Mouse (Mus musculus): ENCODE data around the gene Hist1h2ae. TPM values are rescaled to one million over a fixed set of nuclear protein-coding genes. Genes with fewer than 3 reads are reported as not detected.
A peak's percentile ranks its signal among the peaks of the same experiment; 100 is the strongest.

The Hist1h2ae gene
- 12.5 and 23.9 TPM in 2 replicates for polyA plus RNA-seq (2011; ENCODE audit: insufficient read depth, insufficient read length, low replicate concordance, missing spikeins)

DNA sequence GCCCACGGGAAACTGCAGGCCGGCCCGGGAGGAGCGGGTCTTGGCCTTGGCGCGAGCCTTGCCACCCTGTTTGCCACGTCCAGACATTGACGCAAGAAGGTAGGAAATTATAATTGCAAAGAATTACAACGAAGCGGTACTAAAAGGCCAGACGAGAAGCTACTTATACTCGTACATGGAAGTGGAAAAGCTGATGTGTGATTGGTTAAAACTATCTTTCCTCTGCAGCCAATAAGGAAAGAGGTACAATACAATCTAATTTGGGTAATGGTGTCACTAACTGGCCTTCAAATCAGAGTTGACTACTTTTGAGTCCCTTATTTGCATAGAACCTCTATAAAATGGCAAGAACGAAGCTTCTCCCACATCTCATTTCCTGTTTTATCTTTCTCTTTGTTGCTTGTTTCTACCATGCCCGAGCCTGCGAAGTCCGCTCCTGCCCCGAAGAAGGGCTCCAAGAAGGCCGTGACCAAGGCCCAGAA, at the start of gene Hist1h2ae, which contains the start of gene Hist1h2bg:
Gene Hist1h2ae (minus strand): TSS at position 199 of the 482 bp plus-strand sequence.
Gene Hist1h2bg (plus strand): TSS at position 375 of the 482 bp plus-strand sequence.
- WGBS = under 1% methylated on average over 18 of the region's 18 CpGs
- TF ChIP-seq CTCF (IDR thresholded peaks at IDR 0.05; ENCODE audit: control insufficient read depth, insufficient read depth, low read length) (no peak), POLR2A (IDR thresholded peaks at IDR 0.05; ENCODE audit: borderline replicate concordance, control insufficient read depth, low read depth, low read length) (peak; percentile 74)
- no peaks in the 10 kb centered on the region; the same call in 1 of the 2 replicates for H3K4me1 ChIP-seq (ENCODE audit: control insufficient read depth, insufficient read depth, low read length)

DNA sequence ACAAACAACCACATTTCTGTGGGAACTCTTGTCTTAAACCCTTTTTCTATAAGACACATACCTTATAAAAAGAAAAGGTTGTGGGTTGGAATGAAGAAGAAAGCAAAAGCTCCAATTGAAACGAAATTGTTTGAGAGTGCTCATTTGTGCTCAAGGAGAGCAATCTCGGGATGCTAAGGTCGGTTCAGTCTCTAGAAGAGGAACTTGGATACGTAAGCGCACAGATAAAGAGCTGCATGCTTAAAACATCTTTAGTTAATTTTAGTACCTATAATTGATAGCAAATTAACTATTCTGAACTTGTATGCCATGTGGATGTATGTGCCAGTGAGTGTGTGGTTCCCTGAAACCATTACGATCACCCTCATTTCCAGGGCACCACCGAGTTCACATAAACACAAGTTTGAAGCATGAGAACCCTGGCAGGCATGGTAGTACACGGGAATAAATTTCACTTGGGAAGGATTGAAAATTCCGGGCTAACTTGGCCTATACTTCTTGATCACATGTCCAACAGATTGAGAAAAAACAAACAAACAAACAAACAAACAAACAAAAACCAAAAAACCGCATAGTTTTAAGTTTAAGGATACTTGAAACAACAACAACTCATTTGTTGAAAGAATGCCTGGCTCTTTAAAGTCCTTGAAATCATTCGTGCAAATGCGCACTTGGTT, 49.2 kb upstream of the Hist1h2ae start:
- H3K4me3 ChIP-seq (replicated peaks; ENCODE audit: control insufficient read depth, low read depth, low read length) = peak overlapping the region; percentile 68
- H3K27ac ChIP-seq (ENCODE audit: control insufficient read depth, insufficient read depth, low read depth, low read length, poor library complexity) = peak overlapping the region; percentile 98
- TF ChIP-seq CTCF (IDR thresholded peaks at IDR 0.05; ENCODE audit: control insufficient read depth, insufficient read depth, low read length) (no peak), POLR2A (IDR thresholded peaks at IDR 0.05; ENCODE audit: borderline replicate concordance, control insufficient read depth, low read depth, low read length) (no peak)
- WGBS = 20% methylated on average over 12 of the region's 12 CpGs
- peaks cover 1% of the 10 kb centered on the region; the same call in 1 of the 2 replicates for H3K4me1 ChIP-seq (ENCODE audit: control insufficient read depth, insufficient read depth, low read length)

More for the DNA sequence above, at the start of gene Hist1h2ae, which contains the start of gene Hist1h2bg:
- Histone ChIP-seq H3K4me3 (replicated peaks; ENCODE audit: control insufficient read depth, low read depth, low read length) (peak within 1 kb of the TSS; percentile 59), H3K27ac (ENCODE audit: control insufficient read depth, insufficient read depth, low read depth, low read length, poor library complexity) (peak within 1 kb of the TSS; percentile 99)

DNA sequence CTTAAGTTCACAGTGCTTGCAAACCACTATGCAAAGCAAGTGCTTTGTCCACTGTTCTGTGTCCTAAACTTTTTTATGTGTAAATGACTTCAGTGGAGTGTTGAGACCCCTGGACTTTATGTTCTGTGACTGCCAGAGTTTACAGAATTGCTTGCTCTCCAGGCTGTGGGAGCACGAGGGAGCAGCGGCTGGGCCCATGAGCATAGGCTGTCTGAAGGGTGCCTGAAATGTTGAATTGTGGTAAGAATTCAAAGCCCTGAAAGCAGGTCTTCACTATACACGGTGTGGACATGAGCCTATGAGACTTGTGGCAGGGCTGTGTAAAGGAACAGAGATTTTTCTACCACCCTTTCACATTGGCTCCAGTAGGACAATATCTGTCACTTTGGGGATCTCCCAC, 40.6 kb upstream of the Hist1h2ae start:
- H3K4me3 ChIP-seq (replicated peaks; ENCODE audit: control insufficient read depth, low read depth, low read length) = no peak overlapping the region
- no peaks in the 10 kb centered on the region; the same call in 1 of the 2 replicates for H3K4me1 ChIP-seq (ENCODE audit: control insufficient read depth, insufficient read depth, low read length)
- TF ChIP-seq CTCF (IDR thresholded peaks at IDR 0.05; ENCODE audit: control insufficient read depth, insufficient read depth, low read length) (no peak), POLR2A (IDR thresholded peaks at IDR 0.05; ENCODE audit: borderline replicate concordance, control insufficient read depth, low read depth, low read length) (no peak)
- WGBS = 92% methylated on average over 3 of the region's 3 CpGs
- H3K27ac ChIP-seq (ENCODE audit: control insufficient read depth, insufficient read depth, low read depth, low read length, poor library complexity) = no peak overlapping the region

DNA sequence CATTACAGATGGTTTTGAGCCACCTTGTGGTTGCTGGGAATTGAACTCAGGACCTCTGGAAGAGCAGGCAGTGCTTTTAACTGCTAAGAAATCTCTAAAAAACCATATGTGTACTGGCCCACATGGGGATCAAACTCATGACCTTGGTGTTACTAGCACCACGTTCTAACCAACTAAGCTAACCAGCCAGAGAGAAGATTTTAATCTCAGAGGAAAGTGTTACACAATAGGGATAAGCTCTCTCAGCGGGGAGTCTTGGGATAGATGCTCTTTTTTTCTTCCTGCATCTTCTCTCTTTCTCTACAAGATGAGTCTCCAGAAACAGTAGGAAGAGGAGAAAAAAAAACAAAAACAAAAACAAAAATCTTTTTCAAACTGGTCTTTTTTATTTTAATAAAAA, 39.4 kb upstream of the Hist1h2ae start:
- no peak overlapping the region for H3K27ac ChIP-seq (ENCODE audit: control insufficient read depth, insufficient read depth, low read depth, low read length, poor library complexity)
- H3K4me1 ChIP-seq (ENCODE audit: control insufficient read depth, insufficient read depth, low read length) = no peaks in the 10 kb centered on the region; the same call in 1 of the 2 replicates
- WGBS = 48% methylated on average over 2 of the region's 2 CpGs
- H3K4me3 ChIP-seq (replicated peaks; ENCODE audit: control insufficient read depth, low read depth, low read length) = no peak overlapping the region
- TF ChIP-seq POLR2A (IDR thresholded peaks at IDR 0.05; ENCODE audit: borderline replicate concordance, control insufficient read depth, low read depth, low read length) (no peak), CTCF (IDR thresholded peaks at IDR 0.05; ENCODE audit: control insufficient read depth, insufficient read depth, low read length) (no peak)

DNA sequence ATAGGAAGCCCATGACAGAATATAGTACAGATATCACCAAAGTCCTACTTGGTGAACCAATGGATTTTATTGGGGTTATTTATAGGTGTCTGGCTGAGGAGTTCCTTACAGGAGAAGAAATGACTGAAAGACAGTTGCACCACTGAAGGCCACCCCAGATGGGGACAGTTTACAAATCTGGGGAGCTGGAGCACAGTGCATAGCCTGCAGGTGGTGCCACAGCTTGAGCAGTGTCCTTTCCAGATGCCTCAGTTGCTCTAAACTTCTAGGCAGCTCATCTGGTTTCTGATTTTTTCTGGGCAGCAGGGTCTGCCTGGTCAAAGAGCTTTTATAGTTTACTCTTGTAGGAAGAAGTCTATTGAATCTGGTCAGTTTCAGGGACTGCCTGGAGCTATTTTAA, 38.8 kb upstream of the Hist1h2ae start:
- no peaks in the 10 kb centered on the region; the same call in 1 of the 2 replicates for H3K4me1 ChIP-seq (ENCODE audit: control insufficient read depth, insufficient read depth, low read length)
- no peak for TF ChIP-seq CTCF (IDR thresholded peaks at IDR 0.05; ENCODE audit: control insufficient read depth, insufficient read depth, low read length)
- peak overlapping the region; percentile 51; the same call in 1 of the 2 replicates for H3K27ac ChIP-seq (ENCODE audit: control insufficient read depth, insufficient read depth, low read depth, low read length, poor library complexity)
- no peak overlapping the region for H3K4me3 ChIP-seq (replicated peaks; ENCODE audit: control insufficient read depth, low read depth, low read length)

DNA sequence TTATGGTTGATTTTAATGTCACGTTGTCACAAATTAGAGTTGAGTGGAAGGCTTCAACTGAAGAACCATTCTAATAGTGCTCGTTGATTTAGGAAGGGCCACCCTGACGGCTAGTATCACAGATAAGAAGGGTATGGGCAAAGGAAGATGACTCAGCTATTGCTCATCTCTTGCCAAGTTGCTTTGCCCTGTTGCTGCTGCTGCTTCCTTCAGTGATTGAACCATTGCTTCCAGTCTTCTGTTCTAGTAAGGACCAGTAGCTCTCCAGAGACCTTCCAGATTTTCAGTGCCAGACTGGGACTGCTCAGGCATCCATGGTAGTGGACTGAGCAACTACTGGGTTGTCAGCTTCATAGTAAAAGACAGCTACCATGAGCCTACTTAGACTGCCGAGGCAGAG, 38.2 kb upstream of the Hist1h2ae start:
- Histone ChIP-seq H3K4me1 (ENCODE audit: control insufficient read depth, insufficient read depth, low read length) (no peaks in the 10 kb centered on the region; the same call in 1 of the 2 replicates), H3K27ac (ENCODE audit: control insufficient read depth, insufficient read depth, low read depth, low read length, poor library complexity) (no peak overlapping the region), H3K4me3 (replicated peaks; ENCODE audit: control insufficient read depth, low read depth, low read length) (no peak overlapping the region)
- WGBS = 38% methylated on average over 4 of the region's 4 CpGs
- TF ChIP-seq CTCF (IDR thresholded peaks at IDR 0.05; ENCODE audit: control insufficient read depth, insufficient read depth, low read length) = no peak
- TF ChIP-seq POLR2A (IDR thresholded peaks at IDR 0.05; ENCODE audit: borderline replicate concordance, control insufficient read depth, low read depth, low read length) = no peak

DNA sequence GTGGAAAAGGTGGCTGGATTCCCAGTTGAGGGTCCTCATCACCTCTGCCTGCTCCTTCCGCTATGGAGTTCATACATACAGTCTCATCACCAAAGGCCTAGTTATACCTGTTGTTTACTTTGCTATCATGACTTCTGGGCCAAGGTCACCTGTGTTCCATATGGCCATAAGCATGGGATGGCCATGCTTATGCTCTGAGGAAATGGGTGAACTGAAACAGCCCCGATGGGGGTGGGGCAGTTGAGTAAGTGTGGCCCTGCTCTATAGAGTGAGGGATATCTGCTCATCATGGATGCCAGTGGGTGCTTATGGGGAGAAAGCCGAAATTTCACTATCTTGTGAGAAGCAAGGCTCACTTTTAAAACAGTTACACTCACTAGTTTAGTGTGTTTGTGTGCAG, 34.0 kb upstream of the Hist1h2ae start:
- Histone ChIP-seq H3K4me3 (replicated peaks; ENCODE audit: control insufficient read depth, low read depth, low read length) (no peak overlapping the region), H3K4me1 (ENCODE audit: control insufficient read depth, insufficient read depth, low read length) (no peaks in the 10 kb centered on the region; the same call in 1 of the 2 replicates), H3K27ac (ENCODE audit: control insufficient read depth, insufficient read depth, low read depth, low read length, poor library complexity) (no peak overlapping the region)
- WGBS = 89% methylated on average over 3 of the region's 3 CpGs
- no peak for TF ChIP-seq POLR2A (IDR thresholded peaks at IDR 0.05; ENCODE audit: borderline replicate concordance, control insufficient read depth, low read depth, low read length)
- no peak for TF ChIP-seq CTCF (IDR thresholded peaks at IDR 0.05; ENCODE audit: control insufficient read depth, insufficient read depth, low read length)

DNA sequence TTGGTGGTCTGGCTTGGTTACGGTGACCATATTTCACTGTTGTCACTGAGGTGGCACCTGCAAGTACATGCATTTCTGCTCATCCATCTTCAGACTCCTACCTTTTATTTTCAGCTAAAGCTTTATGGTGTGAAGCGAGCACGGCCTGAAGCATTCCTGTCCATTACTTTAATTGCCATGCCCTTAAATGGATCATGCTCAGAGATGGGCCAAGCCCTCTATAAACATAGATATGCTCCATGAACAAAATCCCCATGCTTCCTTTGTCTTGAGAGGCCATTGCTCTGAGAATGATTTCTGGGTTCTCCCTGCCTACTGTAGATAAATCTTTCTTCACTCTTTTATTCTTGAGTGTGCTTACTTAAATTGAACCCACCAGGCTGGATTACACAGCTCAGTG, 33.4 kb upstream of the Hist1h2ae start:
- no peak overlapping the region for H3K4me3 ChIP-seq (replicated peaks; ENCODE audit: control insufficient read depth, low read depth, low read length)
- WGBS = 89% methylated on average over 3 of the region's 3 CpGs
- H3K27ac ChIP-seq (ENCODE audit: control insufficient read depth, insufficient read depth, low read depth, low read length, poor library complexity) = no peak overlapping the region
- no peaks in the 10 kb centered on the region; the same call in 1 of the 2 replicates for H3K4me1 ChIP-seq (ENCODE audit: control insufficient read depth, insufficient read depth, low read length)
- TF ChIP-seq CTCF (IDR thresholded peaks at IDR 0.05; ENCODE audit: control insufficient read depth, insufficient read depth, low read length) (no peak), POLR2A (IDR thresholded peaks at IDR 0.05; ENCODE audit: borderline replicate concordance, control insufficient read depth, low read depth, low read length) (no peak)

Measured in bone marrow, adult 2 months (tissue).